Mouse (Mus musculus) frontal cortex, adult 2 months (tissue): ENCODE measurements around the gene Smarcc2. TPM values are rescaled to one million over a fixed set of nuclear protein-coding genes. Genes with fewer than 3 reads are reported as not detected.
"Not testable (repeated sequence)": the region's sequence is repeated elsewhere in the genome, so short reads cannot be mapped to it uniquely, and the experiment has no call there.

ENCODE experiments used
- DNase-seq, 2 experiments: peaks; one replicate each; pipeline ENCODE4 v3.0.0; 2022; ENCODE audit warnings: low spot score in 1 of 2; ENCODE audit errors: extremely low spot score in 1 of 2
- polyA plus RNA-seq: library from polyadenylated mRNA; depleted of rRNA; stranded (reverse); fragments of >200 nt; gene quantifications from 2 replicates; pipeline ENCODE4 v1.2.3, GENCODE M21; 2012

Gene Smarcc2
- polyA plus RNA-seq, 1 experiment = 255 TPM

DNA sequence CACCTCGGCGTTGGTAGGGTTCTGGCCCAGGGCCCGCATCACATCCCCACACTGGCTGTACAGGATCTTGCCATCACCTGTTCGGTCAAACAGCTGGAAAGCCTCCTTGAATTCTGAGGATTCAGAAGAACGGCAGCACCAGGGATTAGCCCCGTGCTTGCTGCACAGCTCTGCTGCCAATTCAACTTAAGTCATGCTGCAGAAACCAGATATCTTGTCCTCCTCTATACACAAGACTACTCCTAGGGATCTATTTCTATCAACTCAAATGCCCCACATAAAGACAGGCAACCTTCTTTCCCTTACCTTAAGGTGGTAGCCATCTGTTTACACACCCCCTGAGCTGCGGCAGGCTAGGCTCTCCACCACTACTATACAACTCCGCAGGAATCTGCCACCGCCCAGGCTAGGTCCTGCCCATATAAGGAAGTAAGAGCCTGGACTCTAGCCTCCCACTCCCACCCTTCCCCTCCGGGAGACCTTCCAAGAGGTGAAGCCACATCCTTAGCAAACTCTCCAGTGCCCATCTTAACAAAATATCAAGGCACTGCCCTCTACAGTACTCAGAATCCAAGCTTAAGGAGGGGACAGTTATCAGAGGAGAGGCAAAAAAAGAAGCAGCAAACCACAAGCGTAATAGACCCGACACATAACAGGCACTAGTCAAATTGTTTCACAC is 33.7 kb downstream of the Smarcc2 start:
- DNase-seq = peak in 1 of 2 experiments; percentile 66

DNA sequence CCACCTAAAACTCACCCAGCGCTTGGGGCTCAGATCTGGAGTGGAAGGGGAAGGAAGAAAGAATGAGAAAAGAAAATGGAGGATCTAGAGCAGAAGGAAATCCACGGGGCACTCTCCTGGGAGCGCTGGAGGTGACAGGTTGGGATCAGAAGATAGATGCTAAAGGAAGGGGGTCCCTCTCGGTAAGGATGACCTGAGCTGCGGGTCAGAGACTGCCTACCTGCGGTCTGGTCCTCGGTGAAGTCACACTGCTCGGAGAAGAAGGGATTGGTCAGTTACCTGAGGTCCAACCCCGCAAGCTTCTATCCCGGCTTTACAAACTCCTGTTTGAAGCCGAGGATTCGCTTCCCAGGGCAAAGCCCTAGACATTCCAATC is 34.3 kb downstream of the Smarcc2 start:
- DNase-seq = peak in 1 of 2 experiments; percentile 27

DNA sequence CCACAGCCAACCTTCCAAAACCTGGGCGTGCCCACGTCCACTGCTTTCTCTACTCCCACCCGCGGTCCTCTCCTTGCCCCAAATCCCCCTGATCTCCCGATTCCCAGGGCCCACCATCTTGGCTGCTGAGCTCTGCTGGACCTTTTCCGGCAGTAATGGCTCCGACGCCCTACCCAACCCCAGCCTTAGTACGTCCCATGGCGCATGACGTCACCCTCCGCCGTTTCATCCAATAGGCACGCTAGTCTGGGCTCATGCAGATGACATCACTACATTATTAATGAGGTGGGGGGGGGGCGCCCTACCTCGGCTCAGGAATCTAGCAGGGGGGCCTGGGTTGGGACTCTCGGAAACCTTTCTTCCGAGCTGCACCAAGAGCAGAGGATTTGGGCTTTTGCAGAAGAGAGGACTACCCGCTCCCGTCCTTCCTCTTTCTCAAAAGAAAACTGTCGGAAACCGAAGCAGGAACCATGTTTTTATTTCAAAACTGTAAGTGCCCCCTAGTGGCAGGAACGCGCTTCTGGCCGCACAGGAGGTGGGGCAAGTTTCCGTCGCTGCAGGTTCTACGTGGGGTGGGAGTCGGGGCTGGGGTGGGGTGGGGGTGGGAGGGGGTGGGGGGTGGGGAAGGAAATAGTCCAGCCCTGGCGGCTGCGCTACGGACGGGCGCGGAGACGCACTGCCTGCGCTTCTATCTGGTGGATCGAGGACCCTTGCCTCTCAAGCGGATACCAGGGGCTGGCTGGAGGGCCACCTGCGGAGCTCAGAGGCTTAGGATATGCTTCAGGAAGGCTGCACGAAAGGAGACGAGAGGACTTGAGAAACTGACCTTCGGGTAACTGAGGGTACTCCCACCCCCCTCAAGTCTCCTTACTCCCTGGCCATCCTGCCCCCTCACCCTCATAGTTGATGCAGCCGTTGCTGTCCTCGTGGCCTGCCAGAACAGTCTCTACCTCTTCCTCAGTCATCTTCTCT is 34.9 kb downstream of the Smarcc2 start, which contains the start of gene Myl6:
TSS of gene Myl6 (minus strand) at position 451 of the 972 bp plus-strand sequence.
- DNase-seq = peak; percentile 96 to 99

DNA sequence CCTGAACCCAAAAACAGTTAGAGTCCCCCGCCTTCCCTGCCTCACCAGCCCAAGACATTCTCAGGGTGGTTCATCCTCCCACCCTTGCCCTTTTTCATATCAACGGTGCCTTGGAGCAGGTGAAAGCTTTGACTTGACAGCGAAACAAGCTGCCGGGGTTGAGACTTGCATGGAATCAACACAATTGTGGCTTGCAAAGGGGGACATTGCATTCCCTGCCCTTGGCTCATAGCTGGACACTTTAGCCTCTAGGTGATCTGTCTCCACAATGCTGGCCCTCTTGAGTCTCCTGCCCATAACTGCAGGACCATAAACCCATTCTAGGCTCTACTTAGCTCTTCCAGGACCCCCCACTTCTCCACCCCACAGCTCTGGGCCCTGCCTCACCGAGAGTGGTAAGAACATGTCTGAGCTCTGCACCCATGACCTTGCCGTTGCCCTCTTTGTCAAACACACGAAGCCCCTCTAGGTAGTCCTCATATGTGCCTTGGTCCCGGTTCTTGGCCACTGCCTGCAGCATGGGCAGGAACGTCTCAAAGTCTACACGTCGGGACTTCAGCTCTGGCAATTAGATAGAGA is 35.7 kb downstream of the Smarcc2 start:
- DNase-seq = no peak

DNA sequence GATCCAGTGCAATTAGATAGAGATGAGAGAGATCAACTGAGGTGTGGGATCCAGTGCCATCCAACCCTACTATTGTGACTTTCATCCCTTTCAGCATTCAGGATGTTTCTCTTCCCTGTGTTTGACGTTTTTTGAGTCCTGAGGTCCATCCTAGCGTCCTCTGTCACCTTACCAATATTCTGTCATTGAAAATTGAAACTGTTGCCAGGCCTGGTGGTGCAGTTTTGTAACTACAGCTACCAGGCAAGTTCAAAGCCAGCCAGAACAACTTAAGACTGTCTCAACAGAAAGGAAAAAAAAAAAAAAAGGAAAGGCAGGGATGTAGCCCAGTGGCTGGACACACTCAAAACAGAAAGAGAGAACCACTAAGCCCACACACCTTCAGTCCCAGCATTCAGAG is 36.2 kb downstream of the Smarcc2 start:
- DNase-seq = no peak

DNA sequence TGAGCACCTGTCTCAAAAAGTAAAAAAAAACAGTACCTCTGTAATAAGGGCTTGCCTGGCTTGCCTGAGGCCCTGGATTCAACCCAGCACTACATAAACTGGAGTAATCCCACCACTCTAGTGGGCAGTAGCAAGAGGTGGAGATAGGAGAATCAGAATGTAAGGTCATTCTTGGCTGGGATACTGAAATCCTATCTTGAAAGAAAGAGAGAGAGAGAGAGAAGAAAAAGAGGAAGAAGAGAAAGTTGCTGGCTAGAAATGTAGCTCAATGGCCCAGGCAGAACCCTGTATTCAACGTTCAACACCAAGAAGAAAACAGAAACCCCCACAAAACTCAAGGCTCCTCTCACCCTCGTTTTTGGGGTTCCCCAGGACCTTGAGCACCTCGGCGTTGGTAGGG is 36.9 kb downstream of the Smarcc2 start:
- no peak for DNase-seq

DNA sequence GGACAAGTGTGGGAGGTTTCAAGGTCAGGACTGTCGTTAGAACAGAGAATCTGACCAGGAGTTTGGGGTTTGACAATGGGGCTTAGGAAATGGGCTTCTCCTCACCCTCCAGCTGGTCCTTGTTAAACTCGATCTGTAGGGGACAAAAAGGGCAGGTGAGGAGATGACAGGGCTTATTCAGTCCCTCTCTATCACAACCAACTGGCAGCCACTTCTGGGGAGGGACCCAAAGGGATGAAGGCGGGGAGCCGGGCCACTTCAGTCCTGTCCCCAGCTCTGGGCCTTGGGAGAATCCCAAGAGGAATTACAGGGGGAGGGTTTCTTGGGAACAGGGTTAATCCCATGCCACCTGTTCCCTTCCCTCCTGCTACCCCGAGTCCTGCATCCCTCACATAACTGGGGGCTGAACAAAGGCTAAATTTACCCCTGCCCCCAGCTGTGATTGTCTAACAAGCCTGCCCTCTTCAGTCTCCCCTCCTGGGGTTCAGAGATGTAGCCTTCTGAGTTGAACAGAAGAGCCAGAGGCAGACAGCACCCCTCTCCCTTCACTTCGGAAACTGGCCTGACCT is 37.5 kb downstream of the Smarcc2 start:
- DNase-seq = no peak

DNA sequence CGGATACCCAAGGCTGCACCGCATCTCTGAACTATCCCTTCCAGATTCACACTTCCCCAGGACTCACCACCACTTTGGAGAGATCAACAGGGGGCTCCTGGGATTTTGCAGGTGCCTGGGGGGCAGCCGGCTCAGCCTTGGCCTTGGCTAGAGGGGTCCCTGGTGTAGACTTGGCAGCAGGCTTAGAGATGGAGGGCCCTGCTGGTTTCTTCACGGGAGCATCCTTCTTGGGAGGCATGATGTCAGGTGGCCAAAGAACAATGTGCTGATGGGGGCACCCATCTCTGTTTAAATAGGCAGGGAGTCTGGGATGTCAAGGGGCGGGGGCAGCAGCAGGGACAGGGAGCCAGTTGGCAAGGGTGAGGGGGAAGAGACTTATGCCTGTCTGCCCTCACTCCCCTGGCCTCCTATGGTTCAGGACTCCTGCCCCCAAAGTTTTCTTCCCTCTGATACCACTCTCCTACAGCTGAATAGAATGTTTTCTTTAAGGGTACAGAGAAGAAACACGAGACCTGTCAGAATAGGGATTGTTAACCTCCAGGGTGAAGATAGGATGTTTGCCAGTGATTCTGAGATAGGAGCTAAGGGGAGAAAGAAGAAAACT is 38.2 kb downstream of the Smarcc2 start:
- no peak for DNase-seq

DNA sequence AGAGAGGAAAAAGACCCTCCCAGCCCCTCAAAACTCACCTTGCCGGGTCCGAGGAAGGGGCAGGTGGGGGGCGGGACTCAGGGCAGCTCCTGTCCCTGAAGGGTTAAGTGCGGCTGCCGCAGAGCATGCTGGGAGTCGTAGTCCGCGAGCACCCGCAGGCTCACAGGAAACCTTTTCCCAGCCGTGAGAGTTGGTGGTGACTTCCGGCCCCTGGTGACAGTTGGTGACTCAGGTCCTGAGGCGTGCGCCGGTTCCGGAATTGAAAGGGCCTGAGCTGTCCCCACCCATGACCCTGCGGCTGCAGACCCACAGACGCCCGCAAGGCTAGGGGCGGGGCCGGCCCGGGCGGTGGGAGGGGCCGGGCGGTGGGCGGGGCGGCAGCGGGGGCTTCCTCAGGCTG is 39.5 kb downstream of the Smarcc2 start, which contains the start of gene Myl6b:
TSS of gene Myl6b (minus strand) at position 96 of the 400 bp plus-strand sequence.
- DNase-seq = peak; percentile 93 to 96

DNA sequence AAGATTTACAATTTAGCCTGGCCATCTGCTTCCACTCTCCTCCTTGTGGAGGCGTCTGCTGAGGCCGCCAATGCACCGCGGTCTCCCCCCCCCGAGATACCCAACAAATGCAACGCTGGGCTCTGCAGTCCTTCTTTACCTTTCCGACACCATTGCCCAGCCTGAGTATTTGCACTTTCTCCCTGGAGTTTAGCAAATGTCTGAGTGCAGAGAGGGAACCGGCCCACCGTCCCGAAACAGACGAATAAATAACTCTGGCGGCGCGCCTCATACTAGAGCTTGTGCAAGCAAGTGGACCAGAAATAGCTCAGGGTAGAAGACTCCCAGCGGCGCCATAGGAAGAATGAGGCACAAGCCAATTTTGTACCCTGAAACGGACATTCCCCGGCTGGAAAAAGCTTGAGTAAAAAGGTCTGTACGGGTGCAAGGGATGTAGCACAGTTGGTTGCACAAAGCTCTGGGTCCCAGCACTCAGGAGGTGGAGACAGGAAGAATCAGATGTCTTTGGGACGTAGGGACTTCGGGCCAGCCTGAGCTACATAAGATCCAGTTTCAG is 40.1 kb downstream of the Smarcc2 start:
- peak in 1 of 2 experiments; percentile 69 for DNase-seq

DNA sequence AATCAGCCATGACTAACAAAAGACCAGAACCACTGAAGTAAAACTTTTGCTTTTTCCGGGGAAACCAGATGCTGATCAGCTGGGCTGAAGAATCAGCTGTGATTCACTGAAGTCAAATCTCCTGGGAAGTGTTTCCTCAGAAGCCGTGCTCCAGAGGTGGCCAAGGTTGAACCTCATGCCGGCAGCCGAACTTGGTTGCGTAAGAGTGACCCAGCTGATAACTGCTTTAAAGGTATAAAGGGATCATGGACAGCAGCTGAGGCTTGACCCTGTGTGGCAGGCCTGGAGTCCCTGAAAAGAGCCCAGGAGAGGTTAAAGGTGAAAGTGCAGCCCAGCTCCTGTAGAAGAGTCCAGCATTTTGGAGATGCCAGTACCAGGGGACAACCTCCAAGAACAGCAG is 43.3 kb downstream of the Smarcc2 start:
- DNase-seq = no peak

DNA sequence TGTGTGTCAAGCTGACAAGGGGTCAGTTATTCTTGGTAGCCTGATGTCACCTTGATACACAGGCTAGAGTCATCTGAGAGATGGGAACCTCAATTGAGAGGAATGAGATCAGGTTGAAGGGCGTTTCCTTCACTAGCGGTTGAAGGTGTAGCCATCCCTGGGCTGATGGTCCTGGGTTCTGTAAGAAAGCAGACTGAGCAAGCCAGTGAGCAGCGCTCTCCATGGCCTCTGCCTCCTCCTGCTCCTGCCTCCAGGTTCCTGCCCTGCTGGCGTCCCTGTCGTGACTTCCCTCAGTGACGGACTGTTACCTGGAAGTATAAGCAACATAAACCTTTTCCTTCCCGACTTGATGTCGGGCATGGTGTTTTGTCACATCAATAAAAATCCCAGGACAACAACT is 44.5 kb downstream of the Smarcc2 start:
- no peak for DNase-seq

DNA sequence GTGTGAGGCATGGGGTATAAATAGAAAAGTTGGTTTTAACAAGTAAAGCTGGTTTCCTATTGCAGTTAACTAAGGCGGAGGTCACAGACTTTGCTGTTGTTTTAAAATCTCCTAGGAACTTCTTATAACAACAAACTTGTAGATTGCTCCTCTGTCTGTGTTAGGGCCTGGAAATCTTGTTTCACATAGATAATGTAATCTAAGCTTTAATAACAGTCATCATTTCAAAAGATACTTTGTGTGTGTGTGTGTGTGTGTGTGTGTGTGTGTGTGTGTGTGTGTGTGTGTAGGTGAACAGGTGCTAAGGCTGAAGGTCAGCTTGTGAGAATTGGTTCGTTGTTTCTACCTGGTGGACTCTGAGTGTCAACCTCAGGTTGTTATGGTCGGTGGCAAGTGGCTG is 45.0 kb downstream of the Smarcc2 start:
- DNase-seq = no peak

DNA sequence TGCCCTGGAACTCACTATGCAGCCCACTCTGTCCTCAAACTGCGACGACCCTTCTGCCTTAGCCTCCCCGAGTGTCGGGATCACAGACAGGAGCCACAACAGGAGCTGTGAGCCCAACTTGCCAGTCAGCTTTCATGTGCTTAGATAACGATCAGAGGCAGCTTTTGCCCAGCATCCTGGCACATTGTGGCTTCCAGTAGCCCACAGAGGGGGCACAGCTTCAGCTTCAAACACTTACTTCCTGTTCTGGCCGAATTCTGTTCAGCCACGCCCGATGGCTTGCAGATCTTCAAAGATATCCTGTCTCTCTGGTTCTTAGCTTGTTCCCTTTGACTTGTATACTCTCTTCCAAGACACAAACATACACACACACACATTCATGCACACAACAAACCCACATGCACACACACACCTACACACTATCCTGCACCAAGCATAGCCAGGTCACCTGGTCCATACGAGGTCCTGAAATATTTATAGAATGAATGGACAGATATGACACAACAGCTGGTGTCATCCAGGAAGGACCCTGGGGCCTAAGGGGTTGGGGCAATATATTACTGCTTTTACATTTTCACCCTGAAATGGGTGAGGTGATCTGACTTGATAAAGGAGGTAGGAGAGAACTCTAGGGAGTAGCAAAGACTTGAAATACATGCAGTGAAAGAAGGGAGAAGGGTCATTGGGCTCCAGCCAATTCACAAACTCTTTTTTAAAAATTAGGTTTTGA is 45.8 kb downstream of the Smarcc2 start:
- no peak for DNase-seq

DNA sequence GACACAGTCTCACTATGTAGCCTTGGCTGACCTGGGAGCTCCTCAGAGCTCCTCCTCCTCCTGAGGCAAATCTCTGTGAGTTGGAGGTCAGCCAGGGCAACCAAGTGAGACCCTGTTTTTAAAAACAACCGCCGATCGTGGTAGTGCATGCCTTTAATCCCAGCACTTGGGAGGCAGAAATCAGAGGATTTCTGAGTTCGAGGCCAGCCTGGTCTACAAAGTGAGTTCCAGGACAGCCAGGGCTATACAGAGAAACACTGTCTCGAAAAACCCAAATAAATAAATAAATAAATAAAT is 46.3 kb downstream of the Smarcc2 start:
- DNase-seq = not testable (repeated sequence)

DNA sequence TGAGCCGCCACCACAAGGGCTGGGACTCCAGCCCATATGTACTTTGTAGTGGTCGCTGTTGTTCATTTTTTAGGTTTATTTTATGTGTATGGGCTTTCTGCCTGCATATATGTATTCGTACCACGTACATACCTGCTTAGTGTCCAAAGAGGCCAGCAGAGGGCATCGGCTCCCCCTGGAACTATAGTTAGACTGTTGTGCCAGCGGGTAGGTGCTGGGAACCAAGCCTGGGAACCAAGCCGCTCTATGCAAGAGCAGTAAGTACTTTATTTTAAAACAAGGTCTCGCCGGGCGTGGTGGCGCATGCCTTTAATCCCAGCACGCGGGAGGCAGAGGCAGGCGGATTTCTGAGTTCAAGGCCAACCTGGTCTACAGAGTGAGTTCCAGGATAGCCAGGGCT is 46.9 kb downstream of the Smarcc2 start:
- DNase-seq = no peak

DNA sequence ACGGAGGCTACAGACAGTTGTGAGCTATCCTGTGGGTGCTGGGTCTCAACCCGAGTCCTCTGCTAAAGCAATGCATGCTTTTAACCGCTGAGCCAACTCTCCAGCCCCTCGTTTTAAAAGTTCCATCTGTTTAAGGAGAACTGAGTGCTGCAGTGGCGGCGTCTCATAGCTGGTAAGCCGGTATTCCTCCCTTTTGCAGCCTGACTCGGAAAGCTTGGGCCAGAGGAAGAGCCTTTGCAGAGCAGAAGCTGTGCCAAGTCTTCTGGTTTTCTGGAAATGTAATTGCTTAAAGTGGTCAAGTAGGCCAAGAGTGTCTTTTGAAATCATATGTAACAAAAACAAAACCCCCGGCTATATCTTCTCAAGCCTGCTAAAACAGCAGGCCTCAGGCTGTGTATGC is 49.2 kb downstream of the Smarcc2 start:
- DNase-seq = no peak

DNA sequence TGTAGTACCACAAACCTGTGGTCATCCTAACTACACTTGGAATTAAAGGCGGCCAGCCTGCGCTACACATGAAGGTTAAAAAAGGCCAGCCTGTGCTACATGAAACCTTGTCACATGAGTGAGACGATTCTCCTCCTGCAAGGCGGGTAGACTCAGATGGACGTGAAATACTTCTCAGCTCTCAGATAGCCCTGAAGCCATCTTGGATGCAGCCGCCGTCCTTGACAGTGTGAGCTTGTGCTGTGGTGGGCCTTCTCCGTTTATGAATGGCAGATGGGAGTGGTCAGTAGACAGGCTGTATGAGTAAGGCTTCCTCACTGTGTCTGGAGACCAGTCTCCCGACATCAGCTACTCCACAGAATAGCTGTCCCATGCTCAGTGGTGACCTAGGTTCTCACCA is 50.2 kb downstream of the Smarcc2 start:
- DNase-seq = no peak

DNA sequence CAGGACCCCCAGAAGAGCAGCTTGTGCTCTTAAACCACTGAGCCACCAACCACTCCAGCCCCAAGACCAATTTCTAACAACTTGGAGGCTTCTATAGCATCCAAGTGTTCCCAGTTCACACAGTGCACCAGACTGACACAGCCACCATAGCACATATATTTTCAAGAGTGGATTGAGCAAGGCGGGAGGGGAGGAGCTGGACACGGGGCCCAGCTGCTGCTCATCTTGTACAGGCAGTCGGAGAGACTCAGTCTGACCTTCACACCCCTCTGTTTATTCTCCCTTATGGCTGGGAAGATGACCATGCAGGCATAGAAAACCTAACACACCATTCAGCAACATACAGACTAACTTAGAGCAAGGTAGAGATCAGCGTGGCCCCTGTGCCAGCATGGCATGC is 50.8 kb downstream of the Smarcc2 start:
- DNase-seq = no peak

DNA sequence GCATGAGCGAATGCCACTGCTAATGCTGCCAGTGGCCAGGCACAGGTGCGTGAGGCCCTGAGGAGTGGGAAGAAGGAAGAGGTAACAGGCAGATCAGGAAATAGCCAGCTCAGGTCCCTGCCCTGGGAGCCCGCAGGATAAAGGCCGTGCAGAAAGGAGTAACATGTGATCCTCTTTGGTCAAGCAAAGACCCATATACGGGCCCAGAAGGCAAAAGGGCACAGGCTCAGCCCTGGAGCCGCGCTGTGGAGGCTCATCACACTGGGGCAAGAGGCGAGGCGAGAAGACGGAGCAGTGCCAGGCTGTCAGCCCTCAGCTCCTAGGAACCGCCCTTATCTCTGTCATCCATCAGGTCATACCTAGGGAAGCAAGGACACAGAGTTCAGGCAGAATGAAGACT is 51.3 kb downstream of the Smarcc2 start:
- no peak for DNase-seq
